Mouse (Mus musculus) cortical plate, adult 2 months (tissue): ENCODE measurements at regions not wholly inside any gene's neighbourhood (a gene's known extent, or its start where the extent isn't known, plus 50 kb on each side); places are given as distances from the start of the nearest gene placed in this dataset.

Experiments used
- CTCF ChIP-seq: fragments of 200-500 bp; IDR thresholded peaks from 2 replicates; pipeline ENCODE4 v1.5.1; 2011; ENCODE audit warnings: mild to moderate bottlenecking, control low read depth, low read length; ENCODE audit not compliant: insufficient read depth; ENCODE audit errors: extremely low read depth
- POLR2A ChIP-seq: fragments of 200-500 bp; IDR thresholded peaks from 2 replicates; pipeline ENCODE4 v1.6.1; 2011; ENCODE audit warnings: mild to moderate bottlenecking, low read length, control low read depth; ENCODE audit not compliant: insufficient read depth; ENCODE audit errors: extremely low read depth

GRCm38 (mm10) chr8:11942892-11943332 is 102.6 kb downstream of the Tex29 start:
- TF ChIP-seq POLR2A = no peak
- peak; percentile 77 for TF ChIP-seq CTCF
